Mouse (Mus musculus): ENCODE data around the gene Zfp385a. TPM values are rescaled to one million over a fixed set of nuclear protein-coding genes. Genes with fewer than 3 reads are reported as not detected.

The Zfp385a gene
- polyA plus RNA-seq, 1 experiment from 2014 or later = 9.1 TPM

DNA sequence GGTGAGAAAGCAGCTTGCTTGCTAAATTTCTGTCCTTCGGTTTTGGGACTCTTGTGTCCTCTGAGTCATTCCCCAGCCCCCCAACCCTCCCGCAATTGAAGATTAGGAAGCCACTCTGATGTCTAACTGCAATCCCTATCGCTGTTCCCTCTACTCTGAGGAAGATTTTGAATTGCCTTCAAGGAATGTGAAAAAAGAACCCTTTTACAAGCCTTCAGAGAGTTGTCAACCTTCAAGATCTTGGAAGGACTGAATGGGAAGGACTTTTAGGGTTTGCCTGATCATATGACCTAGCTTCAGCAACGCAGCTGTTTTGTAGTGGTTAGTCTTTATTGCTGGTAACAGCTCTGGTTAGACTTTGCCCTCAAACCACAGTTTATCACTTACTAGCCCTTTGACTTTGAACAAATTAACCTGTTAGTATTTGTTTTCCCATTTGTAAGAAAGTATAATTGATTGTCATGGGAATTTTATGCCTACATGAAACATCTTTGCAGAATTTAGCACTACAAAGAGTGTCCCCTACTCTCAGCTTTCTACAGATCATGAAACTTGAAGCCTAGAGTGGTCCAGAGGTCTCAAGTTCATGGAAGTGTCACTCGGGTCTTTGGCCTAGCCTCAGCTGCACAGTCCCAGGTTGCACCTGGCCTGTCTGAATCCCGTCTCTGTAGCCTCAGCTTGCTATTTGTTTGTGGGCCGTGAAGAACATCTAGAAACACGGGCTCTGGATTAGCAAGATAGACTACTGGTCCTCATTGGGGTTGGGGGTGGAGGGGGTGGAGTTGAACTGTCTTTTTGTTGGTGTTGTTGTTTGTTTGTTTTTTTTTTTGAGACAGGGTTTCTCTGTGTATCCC is 33.9 kb downstream of the Zfp385a start:
- H3K27ac ChIP-seq (replicated peaks in 1 of 2; ENCODE audit: control insufficient read depth in 1 of 2, insufficient read depth in 1 of 2, low read depth in 2 of 2, low read length in 2 of 2) = peak overlapping the region; percentile 84 to 88
- H3K4me2 ChIP-seq (ENCODE audit: low read length) = peak overlapping the region; percentile 74
- ATAC-seq (ENCODE audit: insufficient number of reproducible peaks, insufficient read depth, low FRiP score, low read depth) = no peak
- no peaks in the 10 kb centered on the region for H3K36me3 ChIP-seq (ENCODE audit: control insufficient read depth, insufficient read depth, low read length)
- H3K27me3 ChIP-seq (ENCODE audit: control insufficient read depth, insufficient read depth, low read length) = no peaks in the 10 kb centered on the region
- H3K9ac ChIP-seq (ENCODE audit: low read length) = peak overlapping the region; percentile 82
- WGBS = 44% methylated on average over 8 of the region's 8 CpGs
- peak overlapping the region; percentile 52 to 65 for H3K4me3 ChIP-seq (ENCODE audit: control insufficient read depth in 1 of 2, insufficient read depth in 1 of 2, low read depth in 1 of 2, low read length in 2 of 2)
- H3K4me1 ChIP-seq (ENCODE audit: control insufficient read depth in 2 of 2, insufficient read depth in 2 of 2, low read length in 2 of 2) = peaks cover 37 to 46% of the 10 kb centered on the region in 2 experiments
- no peaks in the 10 kb centered on the region for H3K9me3 ChIP-seq (ENCODE audit: control insufficient read depth, low read length)

DNA sequence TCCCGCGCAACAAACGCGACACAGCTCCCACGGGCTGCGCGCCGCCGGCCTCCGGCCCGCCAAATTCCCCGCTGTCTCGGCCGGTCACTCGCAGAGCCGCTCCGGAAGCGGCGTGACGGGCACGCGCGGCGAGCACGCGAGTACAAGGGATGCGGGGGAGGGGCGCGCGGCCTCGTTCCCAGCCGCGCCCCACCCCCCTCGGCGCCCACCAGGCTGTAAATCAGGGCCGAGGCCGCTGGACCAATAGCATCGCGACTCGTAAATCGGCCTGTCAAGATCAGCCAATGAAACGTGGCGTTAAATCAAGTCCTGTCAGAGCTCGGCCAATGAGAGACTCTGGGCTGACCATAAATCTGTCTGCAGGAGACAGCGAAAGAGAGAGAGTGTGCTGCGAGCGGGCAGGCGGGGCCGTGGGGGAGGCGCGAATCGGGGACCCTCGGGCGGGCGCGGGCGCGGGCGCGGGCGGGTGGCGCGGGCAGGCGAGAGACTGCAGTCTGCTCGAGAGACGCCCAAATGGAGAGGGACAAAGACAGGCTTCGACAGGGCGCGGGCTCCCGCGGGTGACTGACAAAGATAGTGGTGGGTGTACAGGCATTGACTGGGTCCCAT is 34.7 kb downstream of the Zfp385a start:
- Histone ChIP-seq H3K9ac (ENCODE audit: low read length) (peak overlapping the region; percentile 82), H3K4me2 (ENCODE audit: low read length) (peak overlapping the region; percentile 74), H3K36me3 (ENCODE audit: control insufficient read depth, insufficient read depth, low read length) (no peaks in the 10 kb centered on the region), H3K4me1 (ENCODE audit: control insufficient read depth in 2 of 2, insufficient read depth in 2 of 2, low read length in 2 of 2) (peaks cover 46 to 55% of the 10 kb centered on the region in 2 experiments), H3K4me3 (ENCODE audit: control insufficient read depth in 1 of 2, insufficient read depth in 1 of 2, low read depth in 1 of 2, low read length in 2 of 2) (peak overlapping the region; percentile 52 to 65), H3K9me3 (ENCODE audit: control insufficient read depth, low read length) (no peaks in the 10 kb centered on the region), H3K27me3 (ENCODE audit: control insufficient read depth, insufficient read depth, low read length) (no peaks in the 10 kb centered on the region), H3K27ac (replicated peaks in 1 of 2; ENCODE audit: control insufficient read depth in 1 of 2, insufficient read depth in 1 of 2, low read depth in 2 of 2, low read length in 2 of 2) (peak overlapping the region; percentile 84 to 88)
- under 1% methylated on average over 64 of the region's 71 CpGs for WGBS
- peak; percentile 97 for ATAC-seq (ENCODE audit: insufficient number of reproducible peaks, insufficient read depth, low FRiP score, low read depth)

DNA sequence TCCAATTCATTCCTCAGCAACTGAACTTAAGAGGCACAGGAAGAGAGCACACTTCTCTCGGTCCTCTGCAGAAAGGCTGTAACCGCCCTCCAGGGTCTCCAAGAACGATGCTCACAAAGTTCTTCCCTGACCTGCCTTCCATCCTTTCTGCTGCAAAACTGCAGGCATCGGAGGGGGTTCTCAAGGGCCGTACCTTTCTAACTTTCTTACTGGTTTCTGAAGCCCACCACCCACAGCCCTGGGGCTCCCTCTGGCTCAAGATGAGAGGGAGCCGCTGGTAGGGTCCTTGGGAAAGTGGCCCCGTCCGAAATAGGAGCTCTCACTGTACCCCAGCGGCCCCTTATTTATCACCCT is 35.3 kb downstream of the Zfp385a start:
- H3K27ac ChIP-seq (replicated peaks in 1 of 2; ENCODE audit: control insufficient read depth in 1 of 2, insufficient read depth in 1 of 2, low read depth in 2 of 2, low read length in 2 of 2) = peak overlapping the region; percentile 67 to 84
- H3K4me2 ChIP-seq (ENCODE audit: low read length) = peak overlapping the region; percentile 74
- no peaks in the 10 kb centered on the region for H3K27me3 ChIP-seq (ENCODE audit: control insufficient read depth, insufficient read depth, low read length)
- H3K4me3 ChIP-seq (ENCODE audit: control insufficient read depth in 1 of 2, insufficient read depth in 1 of 2, low read depth in 1 of 2, low read length in 2 of 2) = peak overlapping the region; percentile 52 to 65
- ATAC-seq (ENCODE audit: insufficient number of reproducible peaks, insufficient read depth, low FRiP score, low read depth) = no peak
- peaks cover 50 to 61% of the 10 kb centered on the region in 2 experiments for H3K4me1 ChIP-seq (ENCODE audit: control insufficient read depth in 2 of 2, insufficient read depth in 2 of 2, low read length in 2 of 2)
- no peaks in the 10 kb centered on the region for H3K36me3 ChIP-seq (ENCODE audit: control insufficient read depth, insufficient read depth, low read length)
- no peaks in the 10 kb centered on the region for H3K9me3 ChIP-seq (ENCODE audit: control insufficient read depth, low read length)
- H3K9ac ChIP-seq (ENCODE audit: low read length) = peak overlapping the region; percentile 82
- under 1% methylated on average over 9 of the region's 9 CpGs for WGBS

DNA sequence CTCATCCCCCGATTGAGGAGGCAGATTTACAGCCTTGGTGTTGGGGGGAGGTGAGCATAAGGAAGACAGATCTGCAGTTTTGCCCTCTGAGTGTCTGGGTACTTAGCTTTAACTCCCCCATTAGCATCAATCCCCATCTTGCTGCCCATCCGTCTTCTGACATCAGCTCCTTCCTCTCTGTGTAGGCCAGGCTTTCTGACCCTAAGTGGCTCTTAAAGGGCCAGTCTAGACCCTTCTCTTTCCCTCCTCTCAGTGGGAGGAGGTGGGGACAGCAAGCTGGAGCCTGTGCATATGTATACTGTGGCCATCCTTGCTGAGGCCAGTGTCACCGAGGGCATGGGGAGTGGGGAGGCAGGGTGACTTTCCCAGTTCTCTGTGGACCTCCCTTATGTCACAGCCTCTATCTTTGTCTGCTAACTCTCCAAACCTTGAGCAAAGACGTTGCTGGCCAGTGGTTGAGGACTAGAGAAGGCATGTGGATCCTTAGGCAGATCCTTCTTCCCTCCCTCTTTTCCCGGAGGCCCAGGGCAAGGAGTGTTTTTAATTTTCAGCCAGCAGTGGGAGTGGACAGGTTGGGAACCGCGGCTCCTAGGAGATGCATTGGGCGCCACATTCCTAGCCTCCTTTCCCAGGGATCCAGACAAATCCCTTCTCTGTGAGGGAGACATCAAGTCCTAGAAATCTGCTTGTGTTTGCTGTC is 35.8 kb downstream of the Zfp385a start:
- H3K4me2 ChIP-seq (ENCODE audit: low read length) = peak overlapping the region; percentile 74
- H3K27me3 ChIP-seq (ENCODE audit: control insufficient read depth, insufficient read depth, low read length) = no peaks in the 10 kb centered on the region
- peak overlapping the region; percentile 67 to 84 for H3K27ac ChIP-seq (replicated peaks in 1 of 2; ENCODE audit: control insufficient read depth in 1 of 2, insufficient read depth in 1 of 2, low read depth in 2 of 2, low read length in 2 of 2)
- peak overlapping the region; percentile 82 for H3K9ac ChIP-seq (ENCODE audit: low read length)
- H3K4me1 ChIP-seq (ENCODE audit: control insufficient read depth in 2 of 2, insufficient read depth in 2 of 2, low read length in 2 of 2) = peaks cover 50 to 64% of the 10 kb centered on the region in 2 experiments
- H3K9me3 ChIP-seq (ENCODE audit: control insufficient read depth, low read length) = no peaks in the 10 kb centered on the region
- 14% methylated on average over 8 of the region's 8 CpGs for WGBS
- peaks cover 4% of the 10 kb centered on the region for H3K36me3 ChIP-seq (ENCODE audit: control insufficient read depth, insufficient read depth, low read length)
- H3K4me3 ChIP-seq (ENCODE audit: control insufficient read depth in 1 of 2, insufficient read depth in 1 of 2, low read depth in 1 of 2, low read length in 2 of 2) = peak overlapping the region; percentile 52 to 65
- no peak for ATAC-seq (ENCODE audit: insufficient number of reproducible peaks, insufficient read depth, low FRiP score, low read depth)

DNA sequence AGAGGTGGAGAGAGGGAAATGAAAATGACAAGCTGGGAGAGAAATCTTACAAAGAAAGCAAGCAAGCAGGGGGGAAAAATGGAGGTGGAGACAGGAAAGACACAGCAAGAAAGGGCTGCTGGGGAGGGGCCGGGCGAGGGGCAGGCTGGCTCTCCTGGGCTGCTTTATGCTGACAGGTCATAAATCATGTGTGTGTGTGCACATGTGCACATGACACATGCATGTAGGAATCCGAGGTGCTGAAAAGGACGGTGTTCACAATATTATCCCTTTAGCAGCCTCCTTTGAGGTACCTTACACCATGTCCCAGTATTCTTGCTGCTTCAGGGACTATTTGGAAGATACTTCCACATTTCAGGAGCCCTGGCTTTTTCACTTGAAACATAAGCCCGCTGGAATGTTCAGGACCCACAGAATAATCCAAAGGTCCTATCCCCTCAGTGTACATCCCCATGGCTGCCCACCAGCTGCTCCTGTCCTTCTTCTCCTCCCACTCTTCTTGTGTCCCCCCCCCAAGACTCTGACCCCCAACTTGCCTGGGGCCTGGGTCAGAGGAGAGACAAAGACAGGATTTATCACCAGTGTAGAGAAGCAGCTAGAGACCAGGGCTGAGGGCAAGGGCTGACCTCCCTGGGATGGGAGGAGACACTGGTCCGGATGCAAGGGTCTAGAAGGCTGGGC is 37.4 kb downstream of the Zfp385a start:
- Histone ChIP-seq H3K36me3 (ENCODE audit: control insufficient read depth, insufficient read depth, low read length) (peaks cover 18% of the 10 kb centered on the region), H3K4me2 (ENCODE audit: low read length) (no peak overlapping the region), H3K27me3 (ENCODE audit: control insufficient read depth, insufficient read depth, low read length) (no peaks in the 10 kb centered on the region), H3K4me3 (ENCODE audit: control insufficient read depth in 1 of 2, insufficient read depth in 1 of 2, low read depth in 1 of 2, low read length in 2 of 2) (no peak overlapping the region), H3K9ac (ENCODE audit: low read length) (peak overlapping the region; percentile 30; the same call in 1 of the 2 replicates), H3K4me1 (ENCODE audit: control insufficient read depth in 2 of 2, insufficient read depth in 2 of 2, low read length in 2 of 2) (peaks cover 40 to 65% of the 10 kb centered on the region in 2 experiments), H3K9me3 (ENCODE audit: control insufficient read depth, low read length) (no peaks in the 10 kb centered on the region), H3K27ac (replicated peaks in 1 of 2; ENCODE audit: control insufficient read depth in 1 of 2, insufficient read depth in 1 of 2, low read depth in 2 of 2, low read length in 2 of 2) (peak overlapping the region; percentile 44 to 67; a peak in 3 of 4 replicates)
- no peak for ATAC-seq (ENCODE audit: insufficient number of reproducible peaks, insufficient read depth, low FRiP score, low read depth)
- 54% methylated on average over 6 of the region's 6 CpGs for WGBS

DNA sequence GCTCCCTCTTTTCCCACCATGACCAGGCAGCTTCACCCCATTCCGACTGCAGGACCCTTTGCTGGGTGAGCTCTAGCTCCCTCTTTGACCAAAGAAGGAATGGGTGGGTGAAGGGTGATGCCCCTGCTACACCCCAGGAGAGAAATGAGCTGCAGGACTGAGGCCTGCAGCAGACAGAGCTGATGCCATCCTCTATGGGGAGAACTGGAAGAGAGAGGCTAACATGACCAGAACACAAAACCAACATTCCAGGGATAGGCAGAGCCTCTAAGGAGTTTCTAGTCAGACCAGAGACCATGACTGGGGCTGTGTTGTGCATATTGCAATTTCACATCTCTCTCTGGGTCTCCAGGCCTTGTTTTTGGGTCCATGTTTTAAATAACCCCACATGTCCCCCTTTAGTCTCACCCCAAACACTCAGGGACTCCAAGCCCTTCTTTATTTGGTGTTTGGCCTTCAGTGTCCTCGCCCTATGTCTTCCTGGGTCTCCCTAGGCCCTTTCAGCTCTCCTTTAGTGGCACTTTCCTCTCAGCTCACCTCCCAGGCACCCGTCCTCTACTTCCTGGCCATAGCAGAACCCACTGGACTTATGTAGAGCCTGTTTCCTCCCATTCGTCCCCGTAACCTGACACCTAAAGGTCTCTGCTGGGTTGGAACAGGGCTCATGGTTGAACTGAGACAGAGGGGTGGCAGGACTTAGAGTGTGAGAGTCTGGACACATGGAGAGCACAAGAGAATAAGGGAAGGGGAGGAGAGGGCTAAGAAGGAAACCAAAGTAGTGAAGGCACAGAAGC is 38.1 kb downstream of the Zfp385a start:
- Histone ChIP-seq H3K9me3 (ENCODE audit: control insufficient read depth, low read length) (no peaks in the 10 kb centered on the region), H3K4me2 (ENCODE audit: low read length) (no peak overlapping the region), H3K9ac (ENCODE audit: low read length) (peak overlapping the region; percentile 30; the same call in 1 of the 2 replicates), H3K4me1 (ENCODE audit: control insufficient read depth in 2 of 2, insufficient read depth in 2 of 2, low read length in 2 of 2) (peaks cover 40 to 59% of the 10 kb centered on the region in 2 experiments), H3K27ac (replicated peaks in 1 of 2; ENCODE audit: control insufficient read depth in 1 of 2, insufficient read depth in 1 of 2, low read depth in 2 of 2, low read length in 2 of 2) (peak overlapping the region; percentile 44 to 67; a peak in 3 of 4 replicates), H3K27me3 (ENCODE audit: control insufficient read depth, insufficient read depth, low read length) (no peaks in the 10 kb centered on the region), H3K4me3 (ENCODE audit: control insufficient read depth in 1 of 2, insufficient read depth in 1 of 2, low read depth in 1 of 2, low read length in 2 of 2) (no peak overlapping the region), H3K36me3 (ENCODE audit: control insufficient read depth, insufficient read depth, low read length) (peaks cover 25% of the 10 kb centered on the region)
- no peak for ATAC-seq (ENCODE audit: insufficient number of reproducible peaks, insufficient read depth, low FRiP score, low read depth)
- WGBS = 38% methylated on average over 5 of the region's 5 CpGs

All from heart, embryonic 14.5 days (tissue).